Mouse (Mus musculus) liver, embryonic 14.5 days (tissue): ENCODE measurements at regions not wholly inside any gene's neighbourhood (a gene's known extent, or its start where the extent isn't known, plus 50 kb on each side); places are given as distances from the start of the nearest gene placed in this dataset.

Source experiments
- ATAC-seq: fragments of 200-750 bp; cut with Nextera tagmentation; 2 replicates; pipeline ENCODE4 v1.8.0; 2017; ENCODE audit warnings: moderate number of reproducible peaks, mild to moderate bottlenecking, moderate library complexity; ENCODE audit not compliant: insufficient read depth
- DNase-seq, 3 experiments: peaks; one replicate each; pipeline ENCODE4 v3.0.0-alpha.2; 2012 to 2013; ENCODE audit warnings: low read depth in 3 of 3, low spot score in 3 of 3
- H3K27ac ChIP-seq: fragments of 300-500 bp; sonication (generic); 2 replicates; pipeline ENCODE4 v1.5.1; 2014; ENCODE audit warnings: moderate library complexity, mild to moderate bottlenecking, control low read depth, inconsistent platforms
- H3K27me3 ChIP-seq: fragments of 300-500 bp; sonication (generic); 2 replicates; pipeline ENCODE4 v1.6.1; 2014; ENCODE audit warnings: mild to moderate bottlenecking, low read length, moderate library complexity; ENCODE audit not compliant: control insufficient read depth, insufficient read depth
- H3K36me3 ChIP-seq: fragments of 300-500 bp; sonication (generic); replicated peaks from 2 replicates; pipeline ENCODE4 v1.6.1; 2014; ENCODE audit warnings: low read depth; ENCODE audit not compliant: control insufficient read depth, insufficient read depth
- H3K4me1 ChIP-seq, 2 experiments: fragments of 200-500 bp in 1 of 2; fragments of 300-500 bp in 1 of 2; sonication (generic) in 1 of 2; replicated peaks; 2 replicates each; pipeline ENCODE4 v1.6.1; 2012 to 2014; ENCODE audit warnings: antibody characterized with exemption in 1 of 2, inconsistent platforms in 1 of 2, low read length in 1 of 2; ENCODE audit not compliant: control insufficient read depth in 2 of 2, insufficient read depth in 2 of 2
- H3K4me2 ChIP-seq: fragments of 300-500 bp; sonication (generic); 2 replicates; pipeline ENCODE4 v1.6.1; 2014; ENCODE audit warnings: low read depth, mild to moderate bottlenecking, control low read depth, moderate library complexity
- H3K4me3 ChIP-seq, 2 experiments: fragments of 200-500 bp in 1 of 2; fragments of 300-500 bp in 1 of 2; sonication (generic) in 1 of 2; 2 replicates each; pipeline ENCODE4 v1.5.1; 2012 to 2014; ENCODE audit warnings: low read depth in 2 of 2, low read length in 2 of 2, mild to moderate bottlenecking in 2 of 2, control low read depth in 1 of 2, inconsistent platforms in 1 of 2, moderate library complexity in 1 of 2; ENCODE audit not compliant: insufficient read depth in 1 of 2
- H3K9ac ChIP-seq: fragments of 300-500 bp; sonication (generic); replicated peaks from 2 replicates; pipeline ENCODE4 v1.6.1; 2014; ENCODE audit warnings: mild to moderate bottlenecking, control low read depth, moderate library complexity
- H3K9me3 ChIP-seq: fragments of 300-500 bp; sonication (generic); 2 replicates; pipeline ENCODE4 v1.6.1; 2016; ENCODE audit warnings: low read length, mixed read lengths; ENCODE audit not compliant: control insufficient read depth
- CTCF ChIP-seq: IDR thresholded peaks from 2 replicates; pipeline ENCODE4 v1.5.1; 2016; ENCODE audit warnings: antibody characterized with exemption, low read depth, control low read depth
- EP300 ChIP-seq: IDR thresholded peaks from 2 replicates; pipeline ENCODE4 v1.6.1; 2016; ENCODE audit warnings: antibody characterized with exemption, low read depth
- WGBS: fragments of 180-500 bp; shearing (Covaris S2); extraction: QIAGEN DNeasy Blood & Tissue Kit; methylation state at CpG from one replicate; pipeline ENCODE4 v1.1.7; 2014; ENCODE audit not compliant: insufficient replicate concordance; 5-methylcytosine and 5-hydroxymethylcytosine counted together

DNA sequence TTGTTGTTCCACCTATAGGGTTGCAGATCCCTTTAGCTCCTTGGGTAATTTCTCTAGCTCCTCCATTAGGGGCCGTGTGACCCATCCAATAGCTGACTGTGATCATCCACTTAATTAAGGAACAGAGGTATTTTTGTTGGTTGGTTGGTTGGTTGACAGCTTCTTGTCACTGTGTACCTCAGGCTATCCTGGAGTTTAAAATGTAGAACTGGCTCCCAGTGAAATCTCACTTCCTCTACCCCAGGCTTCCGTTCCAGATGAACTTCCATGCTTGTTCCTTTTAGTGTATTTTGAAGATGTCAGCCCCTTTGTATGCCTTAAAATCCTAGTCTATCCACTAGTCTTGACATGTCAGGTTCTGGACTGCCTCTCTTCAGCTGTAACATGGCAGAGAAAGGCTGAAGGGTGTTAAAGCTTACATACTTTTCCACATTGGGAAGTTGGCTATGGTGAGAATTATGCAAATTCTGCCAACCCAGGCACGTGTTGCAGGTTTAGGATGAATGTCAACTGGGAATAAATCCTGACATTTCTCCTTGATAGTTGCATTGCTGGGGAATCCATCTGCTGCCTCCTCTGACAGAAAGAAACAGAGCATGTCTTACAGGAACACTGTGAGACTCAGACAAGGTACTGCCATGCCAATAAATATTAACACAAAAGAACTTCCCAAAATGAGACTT is 191.6 kb upstream of the Chl1 start:
- Histone ChIP-seq H3K27ac (no peak overlapping the region), H3K9ac (no peak overlapping the region), H3K4me2 (no peak overlapping the region), H3K4me3 (no peak overlapping the region), H3K27me3 (no peaks in the 10 kb centered on the region), H3K36me3 (no peaks in the 10 kb centered on the region), H3K4me1 (no peaks in the 10 kb centered on the region), H3K9me3 (no peaks in the 10 kb centered on the region)
- ATAC-seq (no peak), DNase-seq (no peak)
- 62% methylated on average over 3 of the region's 3 CpGs for WGBS
- TF ChIP-seq EP300 (no peak), CTCF (no peak)

DNA sequence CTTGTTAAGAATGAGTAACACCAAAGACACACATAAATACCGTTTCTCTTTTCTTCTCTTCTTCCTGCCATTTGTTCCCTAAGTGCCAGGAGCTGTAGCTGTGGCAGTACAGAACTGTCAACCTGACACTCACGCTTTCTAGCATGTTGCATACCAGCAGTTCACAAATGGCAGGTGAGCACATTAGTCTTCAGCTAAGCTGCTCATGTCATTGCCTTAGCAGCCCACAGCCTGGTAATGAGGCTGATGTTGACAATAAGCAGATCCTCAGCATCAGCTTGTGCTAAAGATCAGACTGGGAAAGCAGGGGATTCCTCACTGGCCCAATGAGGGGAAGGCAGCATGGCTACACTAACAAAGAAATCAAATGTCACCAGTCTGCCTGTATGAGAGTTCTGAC is 190.4 kb upstream of the Chl1 start:
- H3K4me1 ChIP-seq = no peaks in the 10 kb centered on the region
- H3K9ac ChIP-seq = no peak overlapping the region
- no peak for ATAC-seq
- TF ChIP-seq CTCF (no peak), EP300 (no peak)
- H3K27ac ChIP-seq = no peak overlapping the region
- WGBS = 58% methylated on average over 2 of the region's 2 CpGs
- no peak overlapping the region for H3K4me2 ChIP-seq
- no peak overlapping the region for H3K4me3 ChIP-seq
- no peaks in the 10 kb centered on the region for H3K9me3 ChIP-seq
- DNase-seq = no peak
- H3K27me3 ChIP-seq = no peaks in the 10 kb centered on the region
- H3K36me3 ChIP-seq = no peaks in the 10 kb centered on the region

DNA sequence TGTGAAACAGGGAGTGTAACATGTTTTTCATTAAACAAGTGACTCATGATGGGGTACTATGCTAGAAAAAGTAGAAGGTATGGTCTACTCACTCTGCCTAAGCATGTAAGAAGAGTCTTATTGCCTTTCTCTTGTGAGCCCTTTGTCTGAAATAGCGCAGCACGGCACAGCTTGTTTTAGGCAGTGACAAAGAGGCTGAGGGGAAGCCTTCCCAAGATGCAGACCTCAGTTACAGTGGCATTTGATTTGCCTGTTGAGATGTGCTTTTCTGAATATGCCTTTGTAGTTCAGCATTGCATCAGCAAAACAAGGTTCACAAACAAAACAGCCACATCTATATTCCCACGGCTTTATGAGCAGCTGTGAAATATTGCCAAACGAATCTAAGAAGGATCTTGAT is 189.8 kb upstream of the Chl1 start:
- H3K27me3 ChIP-seq = no peaks in the 10 kb centered on the region
- 71% methylated on average over 4 of the region's 4 CpGs for WGBS
- H3K27ac ChIP-seq = no peak overlapping the region
- DNase-seq (no peak), ATAC-seq (no peak)
- H3K9me3 ChIP-seq = no peaks in the 10 kb centered on the region
- H3K4me2 ChIP-seq = no peak overlapping the region
- no peak overlapping the region for H3K9ac ChIP-seq
- H3K4me1 ChIP-seq = no peaks in the 10 kb centered on the region
- H3K36me3 ChIP-seq = no peaks in the 10 kb centered on the region
- TF ChIP-seq CTCF = no peak
- no peak for TF ChIP-seq EP300
- H3K4me3 ChIP-seq = no peak overlapping the region

DNA sequence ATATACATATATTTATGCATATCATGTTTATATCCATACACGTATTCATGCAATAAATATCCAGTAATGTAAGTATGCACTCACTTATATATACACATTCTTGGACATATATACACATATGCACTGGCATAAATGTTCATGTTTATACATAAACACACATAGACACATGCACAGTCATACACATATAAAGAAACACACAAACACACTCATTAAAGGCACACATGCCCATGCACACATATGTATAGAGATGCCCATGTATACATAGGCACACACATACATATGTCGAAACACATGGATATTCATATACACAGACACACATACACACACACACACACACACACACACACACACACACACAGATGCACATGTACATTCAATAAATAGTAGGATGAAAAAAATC is 189.3 kb upstream of the Chl1 start:
- no peak for ATAC-seq
- H3K36me3 ChIP-seq = no peaks in the 10 kb centered on the region
- no peaks in the 10 kb centered on the region for H3K27me3 ChIP-seq
- TF ChIP-seq CTCF (no peak), EP300 (no peak)
- no peaks in the 10 kb centered on the region for H3K9me3 ChIP-seq
- DNase-seq = no peak
- no peak overlapping the region for H3K9ac ChIP-seq
- H3K27ac ChIP-seq = no peak overlapping the region
- no peak overlapping the region for H3K4me3 ChIP-seq
- no peak overlapping the region for H3K4me2 ChIP-seq
- 54% methylated on average over 2 of the region's 2 CpGs for WGBS
- H3K4me1 ChIP-seq = no peaks in the 10 kb centered on the region

DNA sequence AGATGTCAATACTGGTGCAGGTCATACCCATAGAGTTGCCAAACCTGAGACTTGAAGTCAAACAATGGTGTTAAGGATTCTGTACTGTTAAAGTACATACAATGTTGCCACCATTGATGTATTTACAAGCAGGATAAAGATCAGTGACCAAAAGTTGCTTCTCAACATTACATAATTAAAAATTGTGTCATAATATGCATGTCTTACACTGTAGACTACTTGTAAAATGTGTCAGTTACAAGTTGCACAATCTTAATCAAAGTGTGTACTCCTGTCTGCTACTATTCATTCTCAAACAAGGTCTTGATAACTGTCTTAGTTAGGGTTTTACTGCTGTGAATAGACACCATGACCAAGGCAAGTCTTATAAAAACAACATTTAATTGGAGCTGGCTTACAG is 187.9 kb upstream of the Chl1 start:
- ATAC-seq = no peak
- Histone ChIP-seq H3K9me3 (no peaks in the 10 kb centered on the region), H3K9ac (no peak overlapping the region), H3K36me3 (no peaks in the 10 kb centered on the region), H3K4me1 (no peaks in the 10 kb centered on the region), H3K4me2 (no peak overlapping the region), H3K27me3 (no peaks in the 10 kb centered on the region), H3K27ac (no peak overlapping the region), H3K4me3 (no peak overlapping the region)
- TF ChIP-seq CTCF = no peak
- no peak for TF ChIP-seq EP300
- DNase-seq = no peak

DNA sequence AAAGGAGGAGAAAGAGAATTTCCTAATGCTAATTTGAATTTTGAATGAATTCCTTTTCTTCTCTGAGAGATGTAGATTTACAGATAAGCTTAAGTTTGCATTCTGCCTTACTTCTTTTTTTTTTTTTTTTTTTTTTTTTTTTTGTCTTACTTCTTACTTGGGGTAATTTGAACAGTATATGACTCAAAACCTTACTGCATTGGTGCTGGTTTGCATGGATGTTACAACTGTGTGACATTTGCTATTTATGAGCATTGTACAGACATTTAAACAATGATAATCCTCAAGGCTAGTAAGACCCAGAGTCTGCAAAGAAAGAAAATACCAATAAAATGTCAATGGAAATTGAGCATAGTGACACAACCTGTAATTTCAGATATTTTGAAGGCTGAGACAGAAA is 174.7 kb upstream of the Chl1 start:
- ATAC-seq (no peak), DNase-seq (no peak)
- Histone ChIP-seq H3K4me1 (no peaks in the 10 kb centered on the region), H3K27ac (no peak overlapping the region), H3K9ac (no peak overlapping the region), H3K9me3 (no peaks in the 10 kb centered on the region), H3K4me2 (no peak overlapping the region), H3K4me3 (no peak overlapping the region), H3K36me3 (no peaks in the 10 kb centered on the region), H3K27me3 (no peaks in the 10 kb centered on the region)
- no peak for TF ChIP-seq CTCF
- TF ChIP-seq EP300 = no peak
